Mouse (Mus musculus) lung, postnatal 0 days (tissue): ENCODE results near the gene Dysf.

Experiments used
- CTCF ChIP-seq: IDR thresholded peaks from 2 replicates; pipeline ENCODE4 v1.5.1; 2016; ENCODE audit warnings: antibody characterized with exemption, mild to moderate bottlenecking
- EP300 ChIP-seq: IDR thresholded peaks from 2 replicates; pipeline ENCODE4 v1.6.1; 2016; ENCODE audit warnings: antibody characterized with exemption, mild to moderate bottlenecking, control low read depth

- TF ChIP-seq CTCF, result no peak
- peak; percentile 75 for TF ChIP-seq EP300
Observed at GRCm38 (mm10) chr6:84058671-84059141, 50.3 kb downstream of the Dysf start.
